Mouse (Mus musculus): ENCODE measurements around the gene Tmem115. TPM values are rescaled to one million over a fixed set of nuclear protein-coding genes. Genes with fewer than 3 reads are reported as not detected.

Tmem115 gene
- 0.45 TPM for polyA plus RNA-seq (2014; fragmentation: Illumina TruSeq; extraction: RNeasy Lipid Tissue Mini Kit (QIAGEN cat#74804); ENCODE audit: low read depth, low replicate concordance)

DNA sequence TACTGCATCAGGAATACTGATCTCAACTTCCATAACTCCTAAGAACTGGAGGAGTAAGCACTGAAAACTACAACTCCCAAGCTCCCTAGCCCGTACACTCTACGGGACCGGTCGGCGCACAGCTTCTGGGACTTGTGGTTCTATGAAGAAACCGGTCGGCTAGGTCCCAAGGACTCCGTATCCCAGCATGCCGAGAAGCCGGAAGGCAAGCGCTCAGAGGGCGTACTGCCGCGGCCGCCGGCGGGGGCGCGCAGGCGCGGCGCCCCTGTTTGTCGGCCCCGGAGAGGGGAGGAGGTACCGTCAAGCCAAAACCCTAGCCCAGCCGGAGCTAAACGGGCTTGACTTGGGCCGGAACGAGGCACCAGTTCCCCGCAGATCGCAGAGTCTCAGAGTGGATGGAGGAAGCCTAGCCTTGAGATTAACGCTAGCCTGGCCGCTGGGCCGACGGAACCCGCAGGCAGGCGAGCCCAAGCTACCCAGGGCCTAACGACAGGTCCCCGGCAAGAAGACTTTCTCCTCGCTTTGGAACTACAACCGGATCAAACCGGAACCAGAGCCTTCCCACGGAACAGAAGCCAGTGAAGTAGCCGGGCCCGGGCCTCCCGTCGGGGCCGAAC, at the start of gene Tmem115:
Gene Tmem115 (plus strand): TSS at position 155 of the 617 bp plus-strand sequence.

DNA sequence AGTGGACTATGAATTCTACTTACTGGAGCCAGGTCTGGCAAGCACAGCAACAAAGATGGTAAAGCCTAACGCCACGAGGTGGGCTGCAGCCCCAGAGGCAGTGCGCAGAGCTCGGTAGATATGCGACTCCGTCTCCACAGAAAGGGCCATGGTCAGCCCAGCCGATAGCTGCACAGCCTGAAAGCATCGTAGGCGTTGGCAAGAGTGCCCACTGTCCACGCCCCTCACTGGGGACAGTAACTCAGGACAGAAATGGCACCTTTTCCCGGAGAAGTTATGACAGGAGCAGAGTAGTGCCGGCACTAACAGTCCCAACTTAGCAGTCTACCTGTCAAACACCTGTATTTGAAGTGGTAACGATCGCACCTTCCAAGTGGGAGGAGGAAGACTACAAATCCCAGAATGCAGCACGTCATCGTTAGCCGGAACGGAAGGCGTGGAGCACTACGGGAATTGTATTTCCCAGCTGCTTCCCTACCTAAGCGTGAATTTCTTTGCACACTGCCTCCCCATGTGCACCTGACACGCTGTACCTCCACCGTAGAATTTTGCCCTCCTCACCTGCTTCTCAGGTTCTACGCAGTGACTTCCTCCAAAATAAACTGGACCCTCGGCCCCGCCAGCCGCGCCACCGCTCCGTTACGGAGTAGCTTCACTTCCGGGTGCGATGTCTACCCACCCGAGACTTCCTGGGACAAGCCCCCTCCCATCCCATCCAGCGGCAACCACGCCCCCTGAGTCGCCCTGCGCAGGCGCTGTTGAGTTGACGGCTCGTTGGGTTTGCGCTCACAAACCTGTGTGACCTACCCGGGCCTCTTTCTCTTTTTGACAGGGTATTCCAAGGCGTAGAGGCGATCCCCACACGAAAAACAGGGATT, 8.0 kb downstream of the Tmem115 start, which contains the start of the genes Cyb561d2 and Nprl2:
Gene Cyb561d2 (minus strand): TSS at position 720 of the 878 bp plus-strand sequence.
Gene Nprl2 (plus strand): TSS at position 753 of the 878 bp plus-strand sequence.

DNA sequence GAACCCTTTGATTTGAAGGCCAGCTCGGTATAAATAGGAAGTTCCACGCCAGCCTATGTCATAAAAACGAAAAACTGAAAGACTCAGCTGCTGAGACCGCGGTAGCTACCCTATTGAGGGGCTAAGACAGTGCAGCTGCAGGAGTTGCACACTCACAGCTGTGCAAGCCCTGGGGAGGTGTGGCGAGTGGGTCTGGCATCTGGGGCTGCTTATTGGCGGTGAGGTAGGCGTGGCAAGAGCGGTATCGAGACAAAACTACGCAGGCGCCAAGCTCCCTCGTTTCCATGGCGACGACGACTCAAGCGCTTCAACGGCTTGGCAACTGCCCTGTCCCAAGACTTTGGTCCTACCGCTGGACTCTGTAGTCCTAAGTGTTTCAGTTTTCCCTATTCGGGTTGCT, 13.3 kb downstream of the Tmem115 start, which contains the start of gene Zmynd10:
Gene Zmynd10 (plus strand): TSS at position 273 of the 400 bp plus-strand sequence.

DNA sequence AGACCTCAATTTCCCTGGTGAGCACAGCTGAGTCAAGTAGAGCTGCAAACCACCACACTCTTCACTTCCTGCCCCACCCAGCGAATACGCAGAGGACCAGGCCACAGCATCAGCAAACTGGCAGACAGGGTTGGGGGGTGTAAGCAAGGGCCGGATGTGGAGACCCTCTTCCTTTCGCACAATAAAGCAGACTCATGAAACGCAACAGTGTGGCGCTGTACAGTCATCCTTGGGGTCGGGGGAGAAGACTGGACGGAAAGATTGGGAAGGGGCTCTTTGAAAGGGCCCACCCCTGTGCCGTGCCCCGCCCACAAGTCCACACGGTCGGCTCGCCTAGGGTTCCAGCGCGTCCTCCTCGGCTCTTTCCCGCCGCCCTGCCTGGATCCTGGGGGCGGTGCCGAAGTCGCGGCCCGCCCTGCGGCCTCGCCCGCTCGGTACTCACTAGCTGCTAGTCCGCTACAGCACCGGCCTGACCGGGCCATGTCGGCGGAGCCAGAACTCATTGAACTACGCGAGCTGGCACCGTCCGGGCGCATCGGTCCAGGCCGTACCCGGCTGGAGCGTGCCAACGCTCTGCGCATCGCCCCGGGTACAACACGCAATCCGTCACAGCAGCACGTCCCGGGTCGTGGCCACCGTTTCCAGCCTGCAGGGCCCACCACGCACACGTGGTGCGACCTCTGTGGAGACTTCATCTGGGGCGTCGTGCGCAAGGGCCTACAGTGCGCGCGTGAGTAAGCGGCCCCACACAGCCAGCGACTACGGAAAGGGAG, 17.6 kb downstream of the Tmem115 start, which contains the start of gene Rassf1:
Gene Rassf1 (plus strand): TSS at position 439 of the 773 bp plus-strand sequence.

DNA sequence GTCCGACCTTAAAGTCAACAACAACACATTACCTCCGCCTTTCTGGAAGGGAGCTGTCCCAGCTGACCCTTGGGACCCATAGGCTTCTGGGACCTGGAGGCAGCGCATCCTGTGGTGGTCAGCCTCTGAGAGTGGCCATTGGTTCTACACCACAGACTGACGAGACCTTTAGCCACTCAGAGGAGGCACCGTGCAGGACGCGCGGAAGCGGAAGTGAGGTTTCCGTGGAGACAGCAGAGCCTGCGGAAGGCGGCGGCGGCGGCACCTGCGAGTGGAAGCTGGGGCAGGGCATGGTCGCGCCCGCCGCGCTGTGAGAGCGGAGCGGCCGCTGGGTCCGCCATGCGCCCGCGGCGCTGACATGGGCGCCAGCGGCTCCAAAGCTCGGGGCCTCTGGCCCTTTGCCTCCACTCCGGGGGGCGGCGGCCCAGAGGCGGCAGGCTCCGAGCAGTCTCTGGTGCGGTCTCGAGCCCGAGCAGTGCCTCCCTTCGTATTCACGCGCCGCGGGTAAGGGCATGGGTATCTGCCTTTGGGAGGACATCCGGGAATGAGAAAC, 29.4 kb downstream of the Tmem115 start, which contains the start of gene Tusc2:
Gene Tusc2 (plus strand): TSS at position 227 of the 553 bp plus-strand sequence.

DNA sequence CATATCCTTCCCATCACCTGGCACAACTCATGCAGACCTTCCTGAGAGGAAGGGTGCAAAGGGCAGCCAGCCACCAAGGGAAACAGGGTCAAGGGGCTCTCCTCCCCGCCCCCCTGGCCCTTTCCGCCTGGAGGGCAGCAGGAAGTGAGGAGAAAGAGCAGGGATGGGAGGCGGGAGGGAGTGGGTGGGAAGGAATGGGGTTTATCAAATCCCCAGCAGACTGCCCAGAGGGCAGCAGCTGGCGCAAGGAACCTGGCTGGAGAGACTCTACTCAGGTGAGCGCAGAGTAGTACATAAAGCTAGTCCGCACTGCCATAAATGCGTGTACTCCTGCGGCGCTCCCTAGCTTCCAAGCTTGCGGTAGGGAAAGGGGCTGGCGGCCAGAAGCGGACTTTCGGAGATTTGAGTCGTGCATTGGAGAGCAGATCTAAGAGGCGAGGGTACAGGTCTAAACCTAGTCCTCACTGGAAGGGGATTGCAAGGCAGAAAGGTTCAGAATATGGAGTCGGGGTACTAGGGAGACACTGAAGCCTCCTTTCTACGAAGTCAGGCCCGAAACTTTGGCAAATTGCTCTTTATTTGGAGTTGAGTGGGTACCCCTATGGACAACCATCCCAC, 34.1 kb downstream of the Tmem115 start, which contains the start of gene Hyal2:
Gene Hyal2 (plus strand): TSS at position 244 of the 618 bp plus-strand sequence.

DNA sequence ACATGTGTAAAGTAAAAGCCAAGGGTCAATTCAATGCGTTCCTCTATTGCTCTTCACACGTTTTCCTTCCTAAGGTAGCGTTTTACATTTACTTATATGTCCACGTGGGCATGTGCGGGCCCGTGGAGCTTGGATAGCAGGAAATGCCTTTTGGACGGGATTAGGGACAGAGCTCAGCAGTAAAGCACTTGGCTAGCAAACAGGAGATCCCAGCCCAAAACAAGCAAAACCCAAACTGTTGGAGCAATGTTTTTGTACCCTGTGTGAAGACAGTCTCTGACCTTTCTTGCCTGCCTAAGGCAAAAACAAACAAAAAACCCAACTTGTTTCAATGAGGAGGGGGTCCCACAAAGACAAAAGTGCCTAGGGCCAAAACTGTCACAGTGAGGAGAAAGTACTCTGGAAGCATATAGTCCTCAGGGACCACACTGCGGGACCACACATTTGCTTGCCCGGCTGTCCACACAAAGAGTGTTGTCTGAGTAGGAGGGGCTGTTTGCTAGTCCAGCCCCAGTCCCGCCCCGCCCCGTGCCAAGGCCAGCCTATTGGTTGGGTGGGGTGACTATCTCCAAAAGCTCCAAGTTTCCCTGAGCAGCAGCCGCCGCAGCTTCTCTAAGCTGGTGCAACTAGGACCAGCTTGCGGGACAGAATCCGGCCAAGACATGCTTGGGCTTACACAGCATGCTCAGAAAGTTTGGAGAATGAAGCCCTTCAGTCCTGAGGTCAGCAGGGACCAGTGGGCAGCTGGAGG, 42.8 kb downstream of the Tmem115 start, which contains the start of gene Hyal1:
Gene Hyal1 (plus strand): TSS at position 571 of the 751 bp plus-strand sequence.

DNA sequence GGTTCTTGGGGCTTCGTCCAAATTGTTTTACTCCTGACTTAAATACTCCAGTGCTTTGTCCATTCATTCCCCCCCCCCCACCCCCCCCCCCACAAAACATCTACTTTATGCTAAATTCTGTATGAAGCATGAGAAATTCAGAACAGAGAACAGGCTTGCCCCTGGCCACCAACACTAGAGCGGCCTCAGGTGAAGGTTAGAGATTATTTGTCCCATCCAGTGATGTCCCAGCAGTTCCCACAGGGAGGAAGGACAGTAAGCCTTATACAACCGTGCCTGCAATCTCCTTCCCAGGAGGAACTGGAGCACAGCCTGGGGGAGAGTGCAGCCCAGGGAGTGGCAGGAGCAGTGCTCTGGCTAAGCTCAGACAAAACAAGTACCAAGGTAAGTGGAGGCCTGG, 44.8 kb downstream of the Tmem115 start, which contains the start of gene Naa80:
Gene Naa80 (plus strand): TSS at position 301 of the 400 bp plus-strand sequence.

DNA sequence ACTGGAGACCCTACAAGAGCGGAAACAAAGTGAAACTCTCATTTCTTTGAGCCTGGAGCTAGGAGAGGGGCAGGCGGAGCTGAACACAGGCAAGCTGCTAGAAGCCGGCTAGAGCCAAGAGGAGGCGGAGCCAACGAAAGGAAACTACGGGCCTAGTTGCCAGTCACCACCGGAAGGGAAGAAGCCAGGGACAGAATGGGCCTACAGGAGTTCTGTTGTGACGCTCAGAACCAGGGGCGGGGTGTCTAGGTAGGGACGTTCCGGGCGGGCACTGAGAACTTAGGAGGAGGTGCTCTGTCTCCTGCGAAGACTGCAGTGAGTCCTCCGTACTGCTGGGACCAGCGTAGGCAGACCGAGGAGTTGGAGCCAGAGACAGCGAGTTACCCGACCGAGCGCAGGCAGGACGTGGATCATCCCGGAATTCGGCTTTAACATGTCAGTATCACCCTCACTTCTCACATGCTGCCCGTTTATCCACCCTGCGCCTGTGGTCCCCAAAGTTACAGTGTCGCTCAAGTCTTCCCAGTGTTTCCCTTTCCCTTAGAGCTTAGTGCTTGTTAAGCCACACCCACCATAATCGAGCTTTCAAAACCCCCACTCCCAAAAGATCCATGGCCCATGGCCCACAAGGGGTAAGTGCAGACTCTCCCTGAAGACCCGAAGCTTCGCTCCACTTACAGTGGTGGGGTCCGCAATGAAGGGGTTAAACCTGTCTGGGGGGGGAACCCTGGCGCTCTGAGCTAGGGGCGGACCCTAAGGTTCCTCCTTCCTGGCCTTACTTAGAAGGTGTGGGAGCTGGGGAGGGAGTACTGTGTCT, 47.0 kb downstream of the Tmem115 start, which contains the start of gene Hyal3:
Gene Hyal3 (plus strand): TSS at position 318 of the 817 bp plus-strand sequence.

DNA sequence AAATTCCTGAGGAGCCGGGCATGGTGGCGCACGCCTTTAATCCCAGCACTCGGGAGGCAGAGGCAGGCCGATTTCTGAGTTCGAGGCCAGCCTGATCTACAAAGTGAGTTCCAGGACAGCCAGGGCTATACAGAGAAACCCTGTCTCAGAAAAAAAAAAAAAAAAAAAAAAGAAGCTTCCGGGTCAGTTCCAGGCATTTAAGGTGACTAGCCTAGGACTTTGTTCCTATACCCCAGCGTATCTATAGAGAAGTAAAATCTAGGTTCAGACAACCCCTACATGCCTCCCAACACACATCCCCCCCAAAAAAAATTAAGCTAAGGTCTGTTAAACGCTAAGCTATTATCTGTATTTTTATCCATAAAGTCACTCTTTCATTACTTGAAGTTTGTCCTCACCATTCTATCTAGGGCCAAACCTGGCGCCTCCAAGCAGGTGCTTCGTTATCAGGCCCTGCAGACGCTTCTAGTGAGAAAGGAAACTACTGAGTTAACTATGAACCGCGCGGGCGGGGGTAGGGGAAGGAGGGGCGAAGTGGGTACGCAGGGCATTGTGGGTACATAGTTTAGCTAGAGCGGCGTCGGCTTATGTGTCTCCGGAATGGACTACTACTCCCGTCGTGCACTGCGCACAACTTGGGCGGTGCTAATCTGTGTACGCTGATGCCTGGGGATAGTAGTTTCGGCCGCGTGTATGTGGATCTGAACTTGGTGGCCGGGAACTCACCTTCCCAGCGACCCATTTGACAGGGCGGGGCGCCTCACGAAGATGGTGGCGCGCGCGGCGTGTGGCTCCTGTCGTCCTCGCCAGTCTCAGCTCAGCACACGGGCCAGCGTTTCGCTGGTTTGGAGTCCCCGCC, 53.5 kb downstream of the Tmem115 start, which contains the start of gene Ifrd2:
Gene Ifrd2 (plus strand): TSS at position 669 of the 859 bp plus-strand sequence.

Other genes starting within 250 kb of the Tmem115 start
- 1.2 TPM for gene Mapkapk3, start 244.1 kb upstream of the Tmem115 start, polyA plus RNA-seq (2014; fragmentation: Illumina TruSeq; extraction: RNeasy Lipid Tissue Mini Kit (QIAGEN cat#74804); ENCODE audit: low read depth, low replicate concordance)
- 4.5 TPM for gene Cish, start 237.9 kb upstream of the Tmem115 start, polyA plus RNA-seq (2014; fragmentation: Illumina TruSeq; extraction: RNeasy Lipid Tissue Mini Kit (QIAGEN cat#74804); ENCODE audit: low read depth, low replicate concordance)
- 6.1 TPM for gene Hemk1, start 195.6 kb upstream of the Tmem115 start, polyA plus RNA-seq (2014; fragmentation: Illumina TruSeq; extraction: RNeasy Lipid Tissue Mini Kit (QIAGEN cat#74804); ENCODE audit: low read depth, low replicate concordance)
- gene 6430571L13Rik, start 193.3 kb upstream of the Tmem115 start, polyA plus RNA-seq (2014; fragmentation: Illumina TruSeq; extraction: RNeasy Lipid Tissue Mini Kit (QIAGEN cat#74804); ENCODE audit: low read depth, low replicate concordance) = 0.13 TPM
- not detected for gene Cacna2d2, start 134.3 kb upstream of the Tmem115 start, polyA plus RNA-seq (2014; fragmentation: Illumina TruSeq; extraction: RNeasy Lipid Tissue Mini Kit (QIAGEN cat#74804); ENCODE audit: low read depth, low replicate concordance)
- 5.3 TPM for gene Cyb561d2, start 8.2 kb downstream of the Tmem115 start, polyA plus RNA-seq (2014; fragmentation: Illumina TruSeq; extraction: RNeasy Lipid Tissue Mini Kit (QIAGEN cat#74804); ENCODE audit: low read depth, low replicate concordance)
- 2.0 TPM for gene Nprl2, start 8.3 kb downstream of the Tmem115 start, polyA plus RNA-seq (2014; fragmentation: Illumina TruSeq; extraction: RNeasy Lipid Tissue Mini Kit (QIAGEN cat#74804); ENCODE audit: low read depth, low replicate concordance)
- not detected for gene Zmynd10, start 13.4 kb downstream of the Tmem115 start, polyA plus RNA-seq (2014; fragmentation: Illumina TruSeq; extraction: RNeasy Lipid Tissue Mini Kit (QIAGEN cat#74804); ENCODE audit: low read depth, low replicate concordance)
- gene Rassf1, start 17.6 kb downstream of the Tmem115 start, polyA plus RNA-seq (2014; fragmentation: Illumina TruSeq; extraction: RNeasy Lipid Tissue Mini Kit (QIAGEN cat#74804); ENCODE audit: low read depth, low replicate concordance) = 3.7 TPM
- gene Tusc2, start 29.3 kb downstream of the Tmem115 start, polyA plus RNA-seq (2014; fragmentation: Illumina TruSeq; extraction: RNeasy Lipid Tissue Mini Kit (QIAGEN cat#74804); ENCODE audit: low read depth, low replicate concordance) = 17.6 TPM
- 1.2 TPM for gene Hyal2, start 34.0 kb downstream of the Tmem115 start, polyA plus RNA-seq (2014; fragmentation: Illumina TruSeq; extraction: RNeasy Lipid Tissue Mini Kit (QIAGEN cat#74804); ENCODE audit: low read depth, low replicate concordance)
- gene Hyal1, start 43.0 kb downstream of the Tmem115 start, polyA plus RNA-seq (2014; fragmentation: Illumina TruSeq; extraction: RNeasy Lipid Tissue Mini Kit (QIAGEN cat#74804); ENCODE audit: low read depth, low replicate concordance) = 24.4 TPM
- gene Naa80, start 44.9 kb downstream of the Tmem115 start, polyA plus RNA-seq (2014; fragmentation: Illumina TruSeq; extraction: RNeasy Lipid Tissue Mini Kit (QIAGEN cat#74804); ENCODE audit: low read depth, low replicate concordance) = 3.7 TPM
- not detected for gene Hyal3, start 46.9 kb downstream of the Tmem115 start, polyA plus RNA-seq (2014; fragmentation: Illumina TruSeq; extraction: RNeasy Lipid Tissue Mini Kit (QIAGEN cat#74804); ENCODE audit: low read depth, low replicate concordance)
- gene Ifrd2, start 53.7 kb downstream of the Tmem115 start, polyA plus RNA-seq (2014; fragmentation: Illumina TruSeq; extraction: RNeasy Lipid Tissue Mini Kit (QIAGEN cat#74804); ENCODE audit: low read depth, low replicate concordance) = 27.0 TPM
- gene Sema3b, start 75.3 kb downstream of the Tmem115 start, polyA plus RNA-seq (2014; fragmentation: Illumina TruSeq; extraction: RNeasy Lipid Tissue Mini Kit (QIAGEN cat#74804); ENCODE audit: low read depth, low replicate concordance) = 0.21 TPM
- 13.6 TPM for gene Gnai2, start 101.4 kb downstream of the Tmem115 start, polyA plus RNA-seq (2014; fragmentation: Illumina TruSeq; extraction: RNeasy Lipid Tissue Mini Kit (QIAGEN cat#74804); ENCODE audit: low read depth, low replicate concordance)
- gene Slc38a3, start 135.6 kb downstream of the Tmem115 start, polyA plus RNA-seq (2014; fragmentation: Illumina TruSeq; extraction: RNeasy Lipid Tissue Mini Kit (QIAGEN cat#74804); ENCODE audit: low read depth, low replicate concordance) = 104 TPM
- gene Gnat1, start 145.8 kb downstream of the Tmem115 start, polyA plus RNA-seq (2014; fragmentation: Illumina TruSeq; extraction: RNeasy Lipid Tissue Mini Kit (QIAGEN cat#74804); ENCODE audit: low read depth, low replicate concordance) = 0.16 TPM
- 0.56 TPM for gene Sema3f, start 176.5 kb downstream of the Tmem115 start, polyA plus RNA-seq (2014; fragmentation: Illumina TruSeq; extraction: RNeasy Lipid Tissue Mini Kit (QIAGEN cat#74804); ENCODE audit: low read depth, low replicate concordance)
- 54.1 TPM for gene Rbm5, start 237.1 kb downstream of the Tmem115 start, polyA plus RNA-seq (2014; fragmentation: Illumina TruSeq; extraction: RNeasy Lipid Tissue Mini Kit (QIAGEN cat#74804); ENCODE audit: low read depth, low replicate concordance)

Data from liver, adult 10 weeks (tissue).